Mouse (Mus musculus) C2C12 (cell line): ENCODE data around the gene Ola1.

ENCODE experiments used
- CEBPB ChIP-seq: IDR thresholded peaks from one replicate; pipeline ENCODE4 v1.6.1; 2011; ENCODE audit warnings: low read depth, mild to moderate bottlenecking, control low read depth, moderate library complexity
- CTCF ChIP-seq: IDR thresholded peaks from one replicate; pipeline ENCODE4 v1.5.1; 2011; ENCODE audit not compliant: control insufficient read depth, insufficient read depth, insufficient read length
- FOSL1 ChIP-seq: IDR thresholded peaks from one replicate; pipeline ENCODE4 v1.8.0; 2011; ENCODE audit warnings: mild to moderate bottlenecking, low read length; ENCODE audit not compliant: poor library complexity, insufficient read depth, severe bottlenecking
- MAX ChIP-seq: IDR thresholded peaks from one replicate; pipeline ENCODE4 v1.6.1; 2011; ENCODE audit warnings: mild to moderate bottlenecking, control low read depth
- MYOD1 ChIP-seq: IDR thresholded peaks from one replicate; pipeline ENCODE4 v1.6.1; 2011; ENCODE audit warnings: low read depth; ENCODE audit not compliant: control insufficient read depth, insufficient read length
- USF1 ChIP-seq: IDR thresholded peaks from one replicate; pipeline ENCODE4 v1.6.1; 2011; ENCODE audit warnings: low read depth, mild to moderate bottlenecking, control low read depth, moderate library complexity

DNA sequence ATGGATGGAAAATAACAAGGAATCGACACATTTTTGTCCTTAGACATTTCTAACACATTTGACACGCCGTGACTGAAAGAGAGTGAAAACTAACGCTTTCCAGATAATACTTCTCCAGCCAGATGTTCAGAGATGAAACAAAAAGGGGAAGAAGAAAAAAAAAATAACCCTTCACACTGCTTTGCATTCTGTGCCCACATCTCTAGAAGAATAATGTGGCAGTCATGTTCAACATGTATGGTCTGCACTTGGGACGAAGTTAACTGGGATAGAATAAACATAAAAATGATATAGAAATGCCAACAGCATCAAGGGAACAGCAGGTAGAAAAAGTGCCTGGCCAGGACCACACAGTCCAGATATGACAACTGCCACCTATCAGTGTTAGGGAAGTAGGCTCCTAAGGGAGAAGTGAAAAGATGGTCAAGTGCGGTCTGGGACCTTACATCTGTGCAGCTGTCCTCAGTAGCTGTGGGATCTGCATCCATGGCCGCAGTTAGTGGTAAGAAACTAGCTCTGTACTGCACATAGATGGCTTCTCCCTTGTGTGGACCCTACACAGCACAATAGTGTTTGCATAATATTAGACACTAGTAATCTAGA is 149.4 kb downstream of the Ola1 start:
- TF ChIP-seq CTCF (no peak), USF1 (no peak), CEBPB (no peak), MAX (no peak), FOSL1 (no peak), MYOD1 (no peak)
